Mouse (Mus musculus) mammary gland, adult 2 months (tissue): ENCODE data around the gene Notch3. TPM values are rescaled to one million over a fixed set of nuclear protein-coding genes. Genes with fewer than 3 reads are reported as not detected.

Source experiments
- polyA plus RNA-seq: library from polyadenylated mRNA; depleted of rRNA; stranded (reverse); fragments of >200 nt; gene quantifications from 2 replicates; pipeline ENCODE4 v1.2.3, GENCODE M21; 2012; ENCODE audit warnings: low replicate concordance; rRNA removed

Gene Notch3
- 55.4 and 108 TPM in 2 replicates for polyA plus RNA-seq

DNA sequence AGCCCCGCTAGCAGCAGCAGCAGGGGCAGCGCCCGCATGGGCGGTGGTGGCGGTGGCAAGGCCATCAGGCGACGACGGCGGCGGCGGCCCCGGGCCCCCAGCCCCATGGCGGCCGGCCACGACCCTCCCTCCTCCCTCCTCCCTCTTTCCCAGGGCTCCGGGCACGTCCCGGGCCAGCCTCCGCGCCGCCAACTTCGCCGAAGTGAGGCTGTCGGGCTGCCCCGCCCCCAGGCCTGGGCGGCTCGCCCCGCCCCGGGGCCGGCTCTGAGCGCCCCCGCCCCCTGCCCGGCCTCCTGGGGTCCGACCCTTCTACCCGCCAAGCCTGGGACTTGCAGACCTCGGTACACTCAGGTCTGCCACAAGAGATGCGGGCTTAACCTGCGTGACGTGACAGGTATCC is at the start of gene Notch3:
Notch3 (minus strand) TSS at position 166 of the 400 bp plus-strand sequence.

DNA sequence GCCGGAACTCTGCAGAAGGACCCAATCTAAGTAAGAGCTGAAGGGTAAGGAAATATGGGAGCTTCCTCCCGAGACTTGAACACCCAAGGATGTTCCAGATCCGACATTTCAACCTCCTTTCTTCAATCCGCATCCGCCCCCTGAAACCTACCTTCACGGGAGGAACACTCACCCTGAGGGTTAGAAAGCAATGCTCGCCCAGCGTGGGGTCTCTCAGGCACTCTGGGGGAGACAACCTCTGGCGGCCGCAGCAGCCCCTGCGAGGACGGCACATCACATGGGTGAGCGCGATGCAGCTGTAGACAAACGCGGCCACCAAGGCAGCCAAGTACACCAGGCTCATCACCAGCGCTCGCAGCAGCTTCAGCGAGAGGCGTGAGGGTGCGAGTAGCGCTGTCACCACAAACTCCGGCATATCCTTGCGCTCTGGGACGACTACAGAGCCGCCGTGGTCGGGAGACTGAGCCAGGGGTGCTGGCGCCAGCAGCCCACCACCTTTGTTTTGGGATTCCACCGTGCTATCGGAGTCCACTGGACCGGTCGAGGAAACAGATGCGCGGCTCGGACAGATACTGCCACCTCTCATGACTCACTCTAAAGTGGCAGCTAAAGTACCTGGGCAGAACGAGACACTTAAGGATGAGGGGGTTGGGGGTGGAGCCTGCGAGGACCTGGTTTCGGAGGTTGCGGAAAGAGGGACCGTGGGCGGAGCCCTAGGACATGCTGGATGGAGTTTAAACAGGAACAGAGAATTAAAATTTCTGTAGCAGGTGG is 22.4 kb upstream of the Notch3 start, which contains the start of gene Ephx3:
Ephx3 (minus strand) TSS at position 687 of the 774 bp plus-strand sequence.

Other genes starting within 250 kb of the Notch3 start
- gene Rrp1b, start 130.8 kb downstream of the Notch3 start, polyA plus RNA-seq, result 9.9 and 13.9 TPM in 2 replicates
- gene Hsf2bp, start 130.5 kb downstream of the Notch3 start, polyA plus RNA-seq, result 0.10 TPM in 1 of 2 replicates, not detected in the other
- gene Ephx3, start 22.7 kb upstream of the Notch3 start, polyA plus RNA-seq, result 2.5 and 5.4 TPM in 2 replicates
- 20.0 and 46.1 TPM in 2 replicates for gene Brd4, start 117.9 kb upstream of the Notch3 start, polyA plus RNA-seq
- 53.6 and 100 TPM in 2 replicates for gene Akap8, start 154.4 kb upstream of the Notch3 start, polyA plus RNA-seq
- gene Akap8l, start 183.8 kb upstream of the Notch3 start, polyA plus RNA-seq, result 115 and 239 TPM in 2 replicates
- gene Wiz, start 222.6 kb upstream of the Notch3 start, polyA plus RNA-seq, result 30.7 and 44.1 TPM in 2 replicates
- 69.0 and 131 TPM in 2 replicates for gene Rasal3, start 236.7 kb upstream of the Notch3 start, polyA plus RNA-seq